Comparison of ENCODE assay signal across 8 mouse cellular contexts in genomic region chr7:127745652-127746493, GRCm38 (mm10). TPM values are rescaled to one million over a fixed set of nuclear protein-coding genes. Genes with fewer than 3 reads are reported as not detected.
A peak's percentile ranks its signal among the peaks of the same experiment; 100 is the strongest.
DNase-seq lines count a peak whose midpoint lies in the region; ATAC-seq lines count a peak whose summit lies in the region.

No protein-coding gene starts in this region.

- no peaks in the 10 kb centered on the region for H3K9me3 ChIP-seq in heart, embryonic 10.5 days
- H3K9me3 ChIP-seq in kidney, embryonic 15.5 days (replicated peaks) = no peaks in the 10 kb centered on the region

- peaks cover 30% of the 10 kb centered on the region for H3K4me1 ChIP-seq in heart, embryonic 10.5 days
- H3K4me1 ChIP-seq in kidney, embryonic 15.5 days = peaks cover 25% of the 10 kb centered on the region

- peak overlapping the region; percentile 85 for H3K9ac ChIP-seq in kidney, embryonic 15.5 days

- H3K36me3 ChIP-seq in heart, embryonic 10.5 days = peaks cover 30% of the 10 kb centered on the region
- H3K36me3 ChIP-seq in kidney, embryonic 15.5 days = peaks cover 30% of the 10 kb centered on the region
- peaks cover 2% of the 10 kb centered on the region; the same call in 1 of the 2 replicates for H3K36me3 ChIP-seq in splenic B cell, adult 2 months (ENCODE audit: control insufficient read depth, insufficient read depth, low read length, poor library complexity, severe bottlenecking)

- H3K4me3 ChIP-seq in heart, embryonic 10.5 days = peak overlapping the region; percentile 86
- peak overlapping the region; percentile 93 for H3K4me3 ChIP-seq in kidney, embryonic 15.5 days (replicated peaks)

- WGBS in heart, embryonic 10.5 days = under 1% methylated on average over 37 of the region's 39 CpGs
- under 1% methylated on average over 36 of the region's 39 CpGs for WGBS in kidney, embryonic 15.5 days

- H3K27me3 ChIP-seq in heart, embryonic 10.5 days (ENCODE audit: insufficient read depth, poor library complexity, severe bottlenecking) = peaks cover 20% of the 10 kb centered on the region
- no peaks in the 10 kb centered on the region for H3K27me3 ChIP-seq in kidney, embryonic 15.5 days
- no peaks in the 10 kb centered on the region for H3K27me3 ChIP-seq in splenic B cell, adult 2 months (ENCODE audit: control insufficient read depth, insufficient read depth, low read length, poor library complexity, severe bottlenecking)

- ATAC-seq in erythroblast, adult 5-6 weeks (replicated peaks; ENCODE audit: low FRiP score, poor library complexity, severe bottlenecking) = peak; percentile 58
- peak; percentile 87 for ATAC-seq in kidney, embryonic 15.5 days (replicated peaks; ENCODE audit: low FRiP score)
- peak; percentile 88 for ATAC-seq in monocyte, adult 5-6 weeks (replicated peaks; ENCODE audit: insufficient number of reproducible peaks, low FRiP score, low TSS enrichment, poor library complexity, severe bottlenecking)

- peak overlapping the region; percentile 76 for H3K4me2 ChIP-seq in kidney, embryonic 15.5 days

- peak overlapping the region; percentile 96 for H3K27ac ChIP-seq in heart, embryonic 10.5 days
- H3K27ac ChIP-seq in kidney, embryonic 15.5 days = peak overlapping the region; percentile 96

- peak; percentile 92 for DNase-seq in A20 (ENCODE audit: low read depth, low spot score)
- DNase-seq in brain, adult 2 months (ENCODE audit: low read depth, low spot score) = peak; percentile 100
- DNase-seq in heart, embryonic 10.5 days (ENCODE audit: low spot score) = peak; percentile 98
- peak; percentile 85 for DNase-seq in liver
- peak; percentile 70 for DNase-seq in splenic B cell, adult 2 months (ENCODE audit: low read depth, low spot score)

RNA-seq across cellular contexts. Expression of gene Fbxl19, which starts 1.5 kb away (rescaled TPM):
- total RNA-seq in erythroblast, adult 5-6 weeks (2015; ENCODE audit: low replicate concordance) = 2.7 and 6.0 TPM in 2 replicates
- 3.1 and 6.2 TPM in 2 replicates for total RNA-seq in erythroblast, adult 5-6 weeks (2017; ENCODE audit: low replicate concordance)
- polyA plus RNA-seq in heart, embryonic 10.5 days (2016; fragmentation: Nextera tagmentation; extraction: Ambion mirVana) = 3.4 and 4.8 TPM in 2 replicates
- polyA plus RNA-seq in kidney, embryonic 15.5 days (2015; fragmentation: Nextera tagmentation; extraction: Ambion mirVana) = 5.6 and 6.8 TPM in 2 replicates
- total RNA-seq in monocyte, adult 5-6 weeks (2017) = 2.1 to 8.5 TPM (median 3.1 TPM) in 3 replicates

RNA-seq across cellular contexts. Expression of gene Ctf2, which starts 13.9 kb away (rescaled TPM):
- total RNA-seq in erythroblast, adult 5-6 weeks (2015; ENCODE audit: low replicate concordance) = not detected in 2 replicates
- not detected in 2 replicates for total RNA-seq in erythroblast, adult 5-6 weeks (2017; ENCODE audit: low replicate concordance)
- polyA plus RNA-seq in heart, embryonic 10.5 days (2016; fragmentation: Nextera tagmentation; extraction: Ambion mirVana) = 0.26 TPM in 1 of 2 replicates, not detected in the other
- 0.31 and 0.33 TPM in 2 replicates for polyA plus RNA-seq in kidney, embryonic 15.5 days (2015; fragmentation: Nextera tagmentation; extraction: Ambion mirVana)
- 0.64 to 0.76 TPM in 2 of 3 replicates, not detected in the other for total RNA-seq in monocyte, adult 5-6 weeks (2017)

RNA-seq across cellular contexts. Expression of gene Orai3, which starts 23.7 kb away (rescaled TPM):
- total RNA-seq in erythroblast, adult 5-6 weeks (2015; ENCODE audit: low replicate concordance) = 2.9 and 9.0 TPM in 2 replicates
- total RNA-seq in erythroblast, adult 5-6 weeks (2017; ENCODE audit: low replicate concordance) = 5.7 and 9.8 TPM in 2 replicates
- polyA plus RNA-seq in heart, embryonic 10.5 days (2016; fragmentation: Nextera tagmentation; extraction: Ambion mirVana) = 12.9 and 19.8 TPM in 2 replicates
- polyA plus RNA-seq in kidney, embryonic 15.5 days (2015; fragmentation: Nextera tagmentation; extraction: Ambion mirVana) = 25.1 and 26.7 TPM in 2 replicates
- 31.9 to 44.5 TPM (median 35.2 TPM) in 3 replicates for total RNA-seq in monocyte, adult 5-6 weeks (2017)

RNA-seq across cellular contexts. Expression of gene Setd1a, which starts 30.6 kb away (rescaled TPM):
- total RNA-seq in erythroblast, adult 5-6 weeks (2015; ENCODE audit: low replicate concordance) = 3.8 and 18.2 TPM in 2 replicates
- total RNA-seq in erythroblast, adult 5-6 weeks (2017; ENCODE audit: low replicate concordance) = 8.9 and 11.3 TPM in 2 replicates
- polyA plus RNA-seq in heart, embryonic 10.5 days (2016; fragmentation: Nextera tagmentation; extraction: Ambion mirVana) = 13.2 and 23.7 TPM in 2 replicates
- 23.2 and 25.9 TPM in 2 replicates for polyA plus RNA-seq in kidney, embryonic 15.5 days (2015; fragmentation: Nextera tagmentation; extraction: Ambion mirVana)
- 5.2 to 14.9 TPM (median 7.7 TPM) in 3 replicates for total RNA-seq in monocyte, adult 5-6 weeks (2017)

RNA-seq across cellular contexts. Expression of gene Ctf1, which starts 33.3 kb away (rescaled TPM):
- 0.63 TPM in 1 of 2 replicates, not detected in the other for total RNA-seq in erythroblast, adult 5-6 weeks (2015; ENCODE audit: low replicate concordance)
- not detected in 2 replicates for total RNA-seq in erythroblast, adult 5-6 weeks (2017; ENCODE audit: low replicate concordance)
- 3.4 and 6.5 TPM in 2 replicates for polyA plus RNA-seq in heart, embryonic 10.5 days (2016; fragmentation: Nextera tagmentation; extraction: Ambion mirVana)
- 15.3 and 16.5 TPM in 2 replicates for polyA plus RNA-seq in kidney, embryonic 15.5 days (2015; fragmentation: Nextera tagmentation; extraction: Ambion mirVana)
- total RNA-seq in monocyte, adult 5-6 weeks (2017) = not detected in 3 replicates

Comparison
In these comparisons a context has a peak if more than half of its experiments do, and no peak if none do; other contexts are left out.
1. Peak in every context shown above with its lines: DNase-seq, ATAC-seq, H3K4me3 ChIP-seq and H3K27ac ChIP-seq.